Mouse (Mus musculus) midbrain, embryonic 11.5 days (tissue): ENCODE results near the gene Sec14l3. TPM values are rescaled to one million over a fixed set of nuclear protein-coding genes. Genes with fewer than 3 reads are reported as not detected.
"Not testable (repeated sequence)": the region's sequence is repeated elsewhere in the genome, so short reads cannot be mapped to it uniquely, and the experiment has no call there.

Experiments
- ATAC-seq: fragments of 200-750 bp; cut with Nextera tagmentation; 2 replicates; pipeline ENCODE4 v1.8.0; 2017; ENCODE audit warnings: moderate TSS enrichment, moderate library complexity; ENCODE audit not compliant: low FRiP score
- DNase-seq: peaks from one replicate; pipeline ENCODE4 v3.0.0; 2015; ENCODE audit warnings: low spot score; ENCODE audit errors: missing footprints
- H3K27ac ChIP-seq: fragments of 300-500 bp; sonication (generic); 2 replicates; pipeline ENCODE4 v1.5.1; 2014; ENCODE audit warnings: low read depth, low read length
- H3K27me3 ChIP-seq: fragments of 300-500 bp; sonication (generic); 2 replicates; pipeline ENCODE4 v1.6.1; 2014; ENCODE audit warnings: mild to moderate bottlenecking, low read length, moderate library complexity, mixed read lengths; ENCODE audit not compliant: control insufficient read depth, insufficient read depth
- H3K36me3 ChIP-seq: fragments of 300-500 bp; sonication (generic); 2 replicates; pipeline ENCODE4 v1.6.1; 2014; ENCODE audit warnings: mild to moderate bottlenecking, low read length, moderate library complexity, mixed read lengths; ENCODE audit not compliant: control insufficient read depth, insufficient read depth
- H3K4me1 ChIP-seq: fragments of 300-500 bp; sonication (generic); 2 replicates; pipeline ENCODE4 v1.6.1; 2014; ENCODE audit warnings: low read length; ENCODE audit not compliant: control insufficient read depth, insufficient read depth
- H3K4me2 ChIP-seq: fragments of 300-500 bp; sonication (generic); 2 replicates; pipeline ENCODE4 v1.6.1; 2014; ENCODE audit warnings: mild to moderate bottlenecking, moderate library complexity
- H3K4me3 ChIP-seq: fragments of 300-500 bp; sonication (generic); 2 replicates; pipeline ENCODE4 v1.5.1; 2014; ENCODE audit warnings: low read depth, low read length
- H3K9ac ChIP-seq: fragments of 300-500 bp; sonication (generic); 2 replicates; pipeline ENCODE4 v1.6.1; 2014; ENCODE audit warnings: low read length
- H3K9me3 ChIP-seq: fragments of 300-500 bp; sonication (generic); 2 replicates; pipeline ENCODE4 v1.6.1; 2016; ENCODE audit warnings: low read length; ENCODE audit not compliant: control insufficient read depth
- WGBS: fragments of 180-500 bp; shearing (Covaris S2); extraction: QIAGEN DNeasy Blood & Tissue Kit; methylation state at CpG from one replicate; pipeline ENCODE4 v1.1.7; 2014; 5-methylcytosine and 5-hydroxymethylcytosine counted together
- polyA plus RNA-seq: library from polyadenylated mRNA; unstranded; fragments of >200 nt; fragmentation: Nextera tagmentation; extraction: Ambion mirVana; gene quantifications from 2 replicates; pipeline ENCODE4 v1.2.1, GENCODE M21; 2014

The Sec14l3 gene
- polyA plus RNA-seq: not detected in 2 replicates

DNA sequence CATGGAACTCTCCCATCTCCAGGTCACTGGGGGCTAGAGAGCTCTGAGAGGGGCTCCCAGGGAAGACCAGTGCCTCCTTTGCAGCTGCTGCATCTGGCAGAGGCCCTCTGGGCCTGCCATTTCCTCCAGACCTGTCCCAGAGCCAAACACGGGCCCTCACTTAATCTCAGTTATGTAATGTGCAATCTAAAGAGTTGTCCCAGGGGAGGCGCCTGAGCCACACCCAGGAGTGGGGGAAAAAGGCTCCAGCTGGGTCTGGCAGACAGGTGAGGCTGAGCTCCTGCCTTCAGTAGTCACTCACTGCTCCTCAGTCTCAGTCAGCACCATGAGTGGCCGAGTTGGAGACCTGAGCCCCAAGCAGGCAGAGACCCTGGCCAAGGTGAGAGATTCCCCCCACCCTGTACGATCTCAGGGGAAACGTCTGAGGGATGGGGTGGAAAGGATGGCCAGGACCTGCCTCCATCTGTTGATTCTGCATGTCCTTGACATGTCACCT lies at the start of gene Sec14l3:
TSS of gene Sec14l3 (plus strand) at position 215 of the 496 bp plus-strand sequence.
- H3K9ac ChIP-seq: no peak within 1 kb of the TSS
- DNase-seq: no peak
- no peak within 1 kb of the TSS for H3K4me3 ChIP-seq

GRCm38 (mm10) chr11:4015796-4016195 lies 48.8 kb upstream of the Sec14l3 start:
- not testable (repeated sequence) for DNase-seq, H3K27me3 ChIP-seq, H3K9me3 ChIP-seq, H3K4me1 ChIP-seq, H3K4me2 ChIP-seq, H3K4me3 ChIP-seq, H3K27ac ChIP-seq, H3K36me3 ChIP-seq, H3K9ac ChIP-seq, ATAC-seq
- 91% methylated on average over 14 of the region's 14 CpGs for WGBS

More for the DNA sequence above, at the start of gene Sec14l3:
- no peaks in the 10 kb centered on the region for H3K4me1 ChIP-seq
- H3K36me3 ChIP-seq: no peaks in the 10 kb centered on the region
- no peak within 1 kb of the TSS for H3K4me2 ChIP-seq
- no peak within 1 kb of the TSS for H3K27ac ChIP-seq
- no peaks in the 10 kb centered on the region for H3K9me3 ChIP-seq
- H3K27me3 ChIP-seq: no peaks in the 10 kb centered on the region
- WGBS: 68% methylated on average over 5 of the region's 5 CpGs
- no peak for ATAC-seq

DNA sequence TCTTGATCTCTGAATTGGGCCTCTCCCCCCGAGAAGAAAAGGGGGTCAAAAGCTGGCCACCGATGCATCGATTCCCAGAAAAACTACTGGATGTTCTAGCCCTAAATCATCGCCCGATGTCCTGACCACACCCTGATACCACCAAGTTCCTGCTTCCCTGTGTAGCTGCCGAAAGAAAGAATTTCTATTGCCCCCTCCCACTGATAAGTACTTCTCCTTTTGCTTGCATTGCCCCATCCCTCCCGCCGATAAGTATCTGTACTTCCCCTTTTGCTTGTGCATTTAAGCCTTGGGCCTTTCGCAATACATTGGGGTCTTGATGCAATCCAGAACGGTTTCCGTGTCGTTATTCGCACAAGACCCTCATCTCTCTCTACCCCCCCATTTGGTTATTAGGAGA lies 42.5 kb upstream of the Sec14l3 start:
- 93% methylated on average over 13 of the region's 13 CpGs for WGBS
- not testable (repeated sequence) for H3K9ac ChIP-seq, H3K27ac ChIP-seq, H3K36me3 ChIP-seq, H3K9me3 ChIP-seq, H3K27me3 ChIP-seq, H3K4me3 ChIP-seq, H3K4me2 ChIP-seq, DNase-seq, H3K4me1 ChIP-seq, ATAC-seq

GRCm38 (mm10) chr11:4023321-4023720 lies 41.3 kb upstream of the Sec14l3 start:
- H3K27ac ChIP-seq: no peak overlapping the region
- H3K4me1 ChIP-seq: no peaks in the 10 kb centered on the region

DNA sequence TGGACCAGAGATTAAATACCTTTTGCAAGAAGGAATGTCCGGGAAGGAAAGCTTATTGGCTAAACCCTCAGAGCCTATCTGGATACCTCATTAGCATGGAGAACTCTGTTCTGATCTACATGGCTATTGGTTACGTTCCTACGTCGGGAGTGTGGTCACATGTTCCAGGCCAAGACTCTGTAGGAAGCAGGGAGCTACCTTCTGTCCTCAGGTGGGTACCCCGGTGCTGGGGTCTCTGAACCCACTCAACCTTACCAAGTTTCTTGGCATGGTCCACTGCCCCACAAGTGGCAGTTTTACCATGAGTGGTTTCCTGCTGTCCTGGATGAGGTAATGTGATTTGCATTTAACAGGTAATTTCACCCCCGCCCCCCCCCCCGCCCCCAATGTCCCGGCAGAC lies 37.6 kb upstream of the Sec14l3 start:
- H3K9me3 ChIP-seq: no peaks in the 10 kb centered on the region
- ATAC-seq (no peak), DNase-seq (no peak)
- no peak overlapping the region for H3K4me2 ChIP-seq
- H3K4me3 ChIP-seq: no peak overlapping the region
- H3K27me3 ChIP-seq: no peaks in the 10 kb centered on the region
- no peak overlapping the region for H3K27ac ChIP-seq
- no peak overlapping the region for H3K9ac ChIP-seq
- H3K36me3 ChIP-seq: no peaks in the 10 kb centered on the region
- 83% methylated on average over 8 of the region's 8 CpGs for WGBS
- no peaks in the 10 kb centered on the region for H3K4me1 ChIP-seq

More at GRCm38 (mm10) chr11:4023321-4023720, 41.3 kb upstream of the Sec14l3 start:
- Histone ChIP-seq H3K4me3 (no peak overlapping the region), H3K27me3 (no peaks in the 10 kb centered on the region), H3K36me3 (no peaks in the 10 kb centered on the region), H3K9me3 (no peaks in the 10 kb centered on the region), H3K9ac (no peak overlapping the region), H3K4me2 (no peak overlapping the region)
- 83% methylated on average over 2 of the region's 2 CpGs for WGBS
- ATAC-seq: no peak
- no peak for DNase-seq

GRCm38 (mm10) chr11:4027561-4028334 lies 36.9 kb upstream of the Sec14l3 start:
- no peak overlapping the region for H3K9ac ChIP-seq
- no peak overlapping the region for H3K4me2 ChIP-seq
- DNase-seq (no peak), ATAC-seq (no peak)
- no peak overlapping the region for H3K4me3 ChIP-seq
- no peaks in the 10 kb centered on the region for H3K27me3 ChIP-seq
- no peak overlapping the region for H3K27ac ChIP-seq
- H3K4me1 ChIP-seq: no peaks in the 10 kb centered on the region
- H3K9me3 ChIP-seq: no peaks in the 10 kb centered on the region
- no peaks in the 10 kb centered on the region for H3K36me3 ChIP-seq
- WGBS: 81% methylated on average over 9 of the region's 9 CpGs

- Histone ChIP-seq H3K9ac (no peak overlapping the region), H3K4me2 (no peak overlapping the region), H3K27me3 (no peaks in the 10 kb centered on the region), H3K36me3 (no peaks in the 10 kb centered on the region), H3K4me1 (no peaks in the 10 kb centered on the region), H3K4me3 (no peak overlapping the region), H3K9me3 (no peaks in the 10 kb centered on the region), H3K27ac (no peak overlapping the region)
- DNase-seq (no peak), ATAC-seq (no peak)
- 68% methylated on average over 4 of the region's 4 CpGs for WGBS
Observed at GRCm38 (mm10) chr11:4029343-4029742, 35.3 kb upstream of the Sec14l3 start.

DNA sequence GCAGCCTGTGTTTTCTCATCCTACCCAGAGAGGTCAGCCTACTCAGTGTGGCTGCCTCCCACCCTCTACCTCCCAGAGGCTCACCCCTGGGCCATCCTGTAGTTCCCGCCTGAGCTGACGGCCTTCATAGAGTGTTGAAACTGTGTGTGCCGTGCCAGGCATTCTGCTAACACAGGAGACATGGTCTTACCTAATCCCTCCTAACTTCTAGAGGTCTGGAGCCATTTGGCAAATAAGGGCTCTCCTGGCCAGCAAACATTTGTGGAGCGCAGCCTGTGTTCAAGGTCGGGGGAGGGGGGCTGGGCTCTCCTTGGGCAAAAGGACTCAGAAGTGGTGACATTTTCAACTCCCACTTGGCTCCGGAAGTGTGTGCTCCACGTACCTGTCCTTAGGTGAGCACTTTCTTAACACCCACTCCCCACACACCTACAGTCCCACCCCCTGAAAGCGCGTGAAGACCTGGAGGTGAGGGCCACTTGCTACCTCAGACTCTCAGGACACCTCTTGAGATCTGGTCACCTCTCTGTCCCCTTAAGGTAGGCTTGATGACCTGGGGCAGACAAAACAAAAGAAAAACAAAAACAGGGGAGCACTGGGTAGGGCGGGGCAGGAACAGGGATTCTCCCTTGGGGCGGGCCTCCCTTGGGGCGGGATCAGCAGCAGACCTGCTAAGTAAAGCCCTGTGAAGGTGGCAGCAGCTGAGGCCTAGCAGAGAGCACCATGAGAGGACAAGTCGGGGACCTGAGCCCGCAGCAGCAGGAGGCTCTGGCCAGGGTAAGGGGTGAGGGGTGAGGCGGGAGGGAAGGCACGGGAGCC lies 33.3 kb upstream of the Sec14l3 start, which contains the start of gene Sec14l4:
TSS of gene Sec14l4 (plus strand) at position 337 of the 816 bp plus-strand sequence.
- no peaks in the 10 kb centered on the region for H3K27me3 ChIP-seq
- 40% methylated on average over 16 of the region's 16 CpGs for WGBS
- no peak within 1 kb of the TSS for H3K9ac ChIP-seq
- no peak within 1 kb of the TSS for H3K4me3 ChIP-seq
- DNase-seq (no peak), ATAC-seq (no peak)
- no peaks in the 10 kb centered on the region for H3K9me3 ChIP-seq
- H3K27ac ChIP-seq: no peak within 1 kb of the TSS
- H3K4me2 ChIP-seq: no peak within 1 kb of the TSS
- H3K36me3 ChIP-seq: no peaks in the 10 kb centered on the region
- H3K4me1 ChIP-seq: no peaks in the 10 kb centered on the region

DNA sequence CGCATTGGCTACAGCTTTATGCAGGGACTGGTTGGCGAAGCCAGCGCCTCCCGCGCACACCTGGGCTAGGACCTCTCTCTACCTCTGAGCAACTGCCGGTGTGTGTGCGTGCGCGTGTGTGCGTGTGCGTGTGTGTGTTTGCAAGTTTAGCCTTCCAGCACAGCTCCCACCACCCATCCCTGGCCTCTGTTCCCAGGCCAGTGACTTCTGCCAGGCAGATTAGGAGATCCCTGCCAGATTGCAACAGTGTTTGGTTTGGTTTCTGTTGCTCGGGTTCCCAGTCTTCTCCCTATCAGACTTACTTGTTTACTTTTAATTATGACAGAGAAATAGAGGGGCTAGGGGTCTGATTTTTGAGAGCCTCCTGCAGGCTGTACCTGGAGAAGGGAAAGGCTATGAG lies 32.7 kb upstream of the Sec14l3 start:
- no peak for ATAC-seq
- 34% methylated on average over 12 of the region's 12 CpGs for WGBS

More for the DNA sequence above, 32.7 kb upstream of the Sec14l3 start:
- Histone ChIP-seq H3K9me3 (no peaks in the 10 kb centered on the region), H3K36me3 (no peaks in the 10 kb centered on the region), H3K4me3 (no peak overlapping the region), H3K9ac (no peak overlapping the region), H3K27me3 (no peaks in the 10 kb centered on the region), H3K4me2 (no peak overlapping the region), H3K4me1 (no peaks in the 10 kb centered on the region), H3K27ac (no peak overlapping the region)
- no peak for DNase-seq
